Mouse (Mus musculus): ENCODE measurements around the gene Mtmr3.
"Not testable (repeated sequence)": the region's sequence is repeated elsewhere in the genome, so short reads cannot be mapped to it uniquely, and the experiment has no call there.

Gene Mtmr3

GRCm38 (mm10) chr11:4599916-4600315 is 5.3 kb upstream of the Mtmr3 start:
- no peak for DNase-seq

- no peak for DNase-seq
These were observed 3.7 kb upstream of the Mtmr3 start for GRCm38 (mm10) chr11:4598411-4598810.

GRCm38 (mm10) chr11:4593849-4594607 is 635 bp downstream of the Mtmr3 start:
- DNase-seq = peak; percentile 67

- DNase-seq = no peak
These were observed 1.2 kb downstream of the Mtmr3 start for GRCm38 (mm10) chr11:4593491-4593848.

- DNase-seq = no peak
These were observed 2.9 kb downstream of the Mtmr3 start for GRCm38 (mm10) chr11:4591811-4592210.

- DNase-seq = peak; percentile 39
These were observed 16.0 kb downstream of the Mtmr3 start for GRCm38 (mm10) chr11:4578682-4579081.

- DNase-seq = no peak
These were observed 17.6 kb downstream of the Mtmr3 start for GRCm38 (mm10) chr11:4577079-4577478.

GRCm38 (mm10) chr11:4576090-4576732 is 18.5 kb downstream of the Mtmr3 start:
- DNase-seq = not testable (repeated sequence)

GRCm38 (mm10) chr11:4571491-4571901 is 23.2 kb downstream of the Mtmr3 start:
- no peak for DNase-seq

- no peak for DNase-seq
These were observed 28.3 kb downstream of the Mtmr3 start for GRCm38 (mm10) chr11:4566333-4566732.

- no peak for DNase-seq
These were observed 29.1 kb downstream of the Mtmr3 start for GRCm38 (mm10) chr11:4565545-4565944.

GRCm38 (mm10) chr11:4553274-4554063 is 41.2 kb downstream of the Mtmr3 start:
- DNase-seq = no peak

GRCm38 (mm10) chr11:4547569-4547968 is 47.1 kb downstream of the Mtmr3 start:
- DNase-seq = no peak

GRCm38 (mm10) chr11:4545976-4546375 is 48.7 kb downstream of the Mtmr3 start:
- DNase-seq = no peak

GRCm38 (mm10) chr11:4545401-4545800 is 49.3 kb downstream of the Mtmr3 start:
- DNase-seq = no peak

- not testable (repeated sequence) for DNase-seq
These were observed 50.1 kb downstream of the Mtmr3 start for GRCm38 (mm10) chr11:4544627-4544921.

- DNase-seq = no peak
These were observed 50.7 kb downstream of the Mtmr3 start for GRCm38 (mm10) chr11:4543746-4544626.

- DNase-seq = no peak
These were observed 51.6 kb downstream of the Mtmr3 start for GRCm38 (mm10) chr11:4543040-4543551.

GRCm38 (mm10) chr11:4536645-4537044 is 58.0 kb downstream of the Mtmr3 start:
- no peak for DNase-seq

- DNase-seq = no peak
These were observed 67.5 kb downstream of the Mtmr3 start for GRCm38 (mm10) chr11:4527132-4527531.

GRCm38 (mm10) chr11:4522142-4522664 is 72.5 kb downstream of the Mtmr3 start:
- no peak for DNase-seq

- DNase-seq = no peak
These were observed 75.7 kb downstream of the Mtmr3 start for GRCm38 (mm10) chr11:4518981-4519380.
